Mouse (Mus musculus) liver, embryonic 16.5 days (tissue): ENCODE data around the gene Morf4l1. TPM values are rescaled to one million over a fixed set of nuclear protein-coding genes. Genes with fewer than 3 reads are reported as not detected.
A peak's percentile ranks its signal among the peaks of the same experiment; 100 is the strongest.

ENCODE experiments used
- ATAC-seq: fragments of 200-750 bp; cut with Nextera tagmentation; 2 replicates; pipeline ENCODE4 v1.8.0; 2017; ENCODE audit warnings: low read depth, mild to moderate bottlenecking, moderate number of reproducible peaks, moderate library complexity
- H3K27ac ChIP-seq: fragments of 300-500 bp; sonication (generic); 2 replicates; pipeline ENCODE4 v1.5.1; 2014; ENCODE audit warnings: mild to moderate bottlenecking, low read length
- H3K27me3 ChIP-seq: fragments of 300-500 bp; sonication (generic); 2 replicates; pipeline ENCODE4 v1.6.1; 2014; ENCODE audit warnings: low read depth, low read length, mixed read lengths; ENCODE audit not compliant: control insufficient read depth, insufficient read depth
- H3K36me3 ChIP-seq: fragments of 300-500 bp; sonication (generic); 2 replicates; pipeline ENCODE4 v1.6.1; 2014; ENCODE audit warnings: mild to moderate bottlenecking; ENCODE audit not compliant: control insufficient read depth, insufficient read depth
- H3K4me1 ChIP-seq: fragments of 300-500 bp; sonication (generic); 2 replicates; pipeline ENCODE4 v1.6.1; 2014; ENCODE audit warnings: low read depth, low read length, mixed read lengths; ENCODE audit not compliant: control insufficient read depth
- H3K4me2 ChIP-seq: fragments of 300-500 bp; sonication (generic); 2 replicates; pipeline ENCODE4 v1.6.1; 2014; ENCODE audit warnings: low read depth, low read length, mixed read lengths
- H3K4me3 ChIP-seq: fragments of 300-500 bp; sonication (generic); 2 replicates; pipeline ENCODE4 v1.5.1; 2014; ENCODE audit warnings: low read depth, mild to moderate bottlenecking, low read length
- H3K9ac ChIP-seq: fragments of 300-500 bp; sonication (generic); 2 replicates; pipeline ENCODE4 v1.6.1; 2014; ENCODE audit warnings: low read depth, low read length
- H3K9me3 ChIP-seq: fragments of 300-500 bp; sonication (generic); replicated peaks from 2 replicates; pipeline ENCODE4 v1.6.1; 2016; ENCODE audit warnings: low read length; ENCODE audit not compliant: control insufficient read depth
- WGBS: fragments of 180-500 bp; shearing (Covaris S2); extraction: QIAGEN DNeasy Blood & Tissue Kit; methylation state at CpG from one replicate; pipeline ENCODE4 v1.1.7; 2014; ENCODE audit not compliant: insufficient replicate concordance; 5-methylcytosine and 5-hydroxymethylcytosine counted together
- polyA plus RNA-seq: library from polyadenylated mRNA; unstranded; fragments of >200 nt; fragmentation: Nextera tagmentation; extraction: Ambion mirVana; gene quantifications from 2 replicates; pipeline ENCODE4 v1.2.1, GENCODE M21; 2015

Gene Morf4l1
- polyA plus RNA-seq = 103 and 110 TPM in 2 replicates

DNA sequence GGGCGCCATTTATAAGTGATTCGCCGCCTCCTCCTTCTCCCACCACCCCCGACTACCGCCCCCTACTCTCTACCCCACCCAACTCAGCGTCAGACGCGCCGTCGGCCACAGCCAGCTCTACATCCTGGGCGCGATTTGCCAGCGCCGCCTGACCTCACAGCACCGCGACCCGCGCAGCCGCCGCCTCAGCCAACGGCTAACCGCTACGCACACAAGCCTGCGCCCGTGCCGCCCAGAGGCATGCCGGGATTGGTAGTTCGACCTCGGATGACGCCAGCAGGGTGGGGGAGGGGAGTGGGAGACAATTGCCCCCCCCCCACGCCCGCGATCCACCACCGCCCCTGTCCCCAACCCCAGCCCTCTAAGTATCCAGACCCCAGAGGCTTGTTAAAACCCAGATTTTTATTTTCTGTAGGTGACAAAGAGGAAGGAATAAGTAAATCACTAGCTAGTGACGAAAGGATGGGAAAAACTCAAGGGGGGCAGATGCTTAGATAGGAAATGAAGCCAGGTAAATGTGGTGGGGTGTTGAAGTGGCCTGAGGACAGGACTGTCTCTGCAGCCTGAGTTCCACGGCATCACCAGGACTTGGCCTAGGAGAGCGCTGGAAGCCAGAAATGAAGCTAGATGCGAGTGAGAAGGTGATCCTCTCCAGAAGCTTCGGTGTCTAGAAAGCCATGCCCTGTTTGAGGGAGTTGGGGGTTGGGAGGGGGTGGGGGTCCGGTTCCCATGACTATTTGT is at the start of gene Morf4l1:
TSS of gene Morf4l1 (minus strand) at position 208 of the 741 bp plus-strand sequence.
- Histone ChIP-seq H3K4me3 (peak within 1 kb of the TSS; percentile 100), H3K9ac (peak within 1 kb of the TSS; percentile 98), H3K27me3 (no peaks in the 10 kb centered on the region), H3K27ac (peak within 1 kb of the TSS; percentile 99), H3K4me1 (peaks cover 18% of the 10 kb centered on the region), H3K36me3 (no peaks in the 10 kb centered on the region), H3K4me2 (peak within 1 kb of the TSS; percentile 93), H3K9me3 (no peaks in the 10 kb centered on the region)
- 1% methylated on average over 39 of the region's 40 CpGs for WGBS
- peak; percentile 97 for ATAC-seq

DNA sequence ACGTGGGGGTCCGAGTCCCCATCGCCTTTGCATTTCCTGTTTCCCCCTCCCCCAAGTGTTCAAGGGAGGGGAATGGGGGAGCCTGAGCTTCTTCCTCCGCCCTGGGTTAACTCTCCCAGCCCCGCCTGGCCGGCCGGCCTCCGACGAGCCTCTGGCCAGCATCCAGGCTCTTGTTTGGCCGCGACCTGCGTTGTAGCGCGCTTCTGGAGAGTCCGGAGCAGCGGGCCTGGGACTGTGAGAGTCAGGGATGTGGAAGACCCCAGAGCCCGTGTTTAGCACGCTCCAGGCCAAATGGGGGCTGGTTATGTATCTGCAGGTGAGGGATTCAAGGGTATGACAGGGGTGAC is 49.1 kb upstream of the Morf4l1 start:
- Histone ChIP-seq H3K4me2 (peak overlapping the region; percentile 78), H3K27me3 (peaks cover 34% of the 10 kb centered on the region), H3K36me3 (no peaks in the 10 kb centered on the region), H3K4me3 (peak overlapping the region; percentile 59), H3K9me3 (no peaks in the 10 kb centered on the region), H3K4me1 (no peaks in the 10 kb centered on the region; the same call in 1 of the 2 replicates), H3K9ac (peak overlapping the region; percentile 1; the same call in 1 of the 2 replicates), H3K27ac (no peak overlapping the region)
- ATAC-seq = no peak
- WGBS = 2% methylated on average over 18 of the region's 18 CpGs

DNA sequence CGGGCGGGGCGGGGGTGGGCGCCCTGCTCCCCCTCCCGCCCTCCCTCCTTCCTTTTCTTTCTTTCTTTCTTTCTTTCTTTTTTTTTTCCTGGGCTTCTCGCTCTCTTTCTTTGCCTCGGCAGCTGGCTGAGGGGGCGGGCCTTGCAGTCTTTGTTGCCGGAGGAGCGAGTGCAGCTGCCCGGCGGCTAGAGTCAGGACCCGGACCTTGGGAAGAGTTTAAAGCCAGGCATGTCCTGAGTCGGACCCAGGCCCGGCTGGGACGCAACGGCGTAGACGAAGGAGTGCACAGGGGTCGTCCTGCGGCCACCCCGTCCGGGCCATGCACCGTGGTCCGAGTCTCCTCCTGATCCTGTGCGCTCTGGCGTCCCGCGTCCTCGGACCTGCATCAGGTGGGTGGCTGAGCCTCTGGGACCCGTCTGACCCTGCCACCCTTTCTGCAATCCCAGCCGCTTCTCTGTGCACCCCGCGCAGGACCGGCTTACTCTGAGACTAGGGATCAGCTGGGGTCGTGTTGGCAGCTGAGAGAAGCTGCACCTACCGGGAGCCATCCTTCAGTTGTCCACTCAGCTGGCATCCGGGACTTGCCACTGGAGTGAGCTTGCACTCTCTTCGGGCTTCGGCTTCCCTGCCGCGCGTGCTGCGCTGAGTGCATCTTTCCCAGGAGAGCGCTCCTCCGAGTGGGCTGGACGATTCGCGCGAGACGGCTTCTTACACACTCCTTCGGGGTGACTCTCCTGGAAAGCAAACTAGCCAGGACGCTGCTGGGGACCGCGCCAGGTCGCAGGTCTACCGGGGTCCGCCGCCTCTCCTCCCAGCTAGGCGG is 48.6 kb upstream of the Morf4l1 start, which contains the start of gene Adamts7:
TSS of gene Adamts7 (plus strand) at position 144 of the 823 bp plus-strand sequence.
- peak within 1 kb of the TSS; percentile 1; the same call in 1 of the 2 replicates for H3K9ac ChIP-seq
- H3K27me3 ChIP-seq = peaks cover 34% of the 10 kb centered on the region
- H3K4me3 ChIP-seq = peak within 1 kb of the TSS; percentile 59
- H3K9me3 ChIP-seq = no peaks in the 10 kb centered on the region
- peak within 1 kb of the TSS; percentile 78 for H3K4me2 ChIP-seq
- H3K36me3 ChIP-seq = no peaks in the 10 kb centered on the region
- ATAC-seq = peak; percentile 20
- H3K27ac ChIP-seq = no peak within 1 kb of the TSS
- H3K4me1 ChIP-seq = no peaks in the 10 kb centered on the region; the same call in 1 of the 2 replicates
- WGBS = under 1% methylated on average over 58 of the region's 60 CpGs

DNA sequence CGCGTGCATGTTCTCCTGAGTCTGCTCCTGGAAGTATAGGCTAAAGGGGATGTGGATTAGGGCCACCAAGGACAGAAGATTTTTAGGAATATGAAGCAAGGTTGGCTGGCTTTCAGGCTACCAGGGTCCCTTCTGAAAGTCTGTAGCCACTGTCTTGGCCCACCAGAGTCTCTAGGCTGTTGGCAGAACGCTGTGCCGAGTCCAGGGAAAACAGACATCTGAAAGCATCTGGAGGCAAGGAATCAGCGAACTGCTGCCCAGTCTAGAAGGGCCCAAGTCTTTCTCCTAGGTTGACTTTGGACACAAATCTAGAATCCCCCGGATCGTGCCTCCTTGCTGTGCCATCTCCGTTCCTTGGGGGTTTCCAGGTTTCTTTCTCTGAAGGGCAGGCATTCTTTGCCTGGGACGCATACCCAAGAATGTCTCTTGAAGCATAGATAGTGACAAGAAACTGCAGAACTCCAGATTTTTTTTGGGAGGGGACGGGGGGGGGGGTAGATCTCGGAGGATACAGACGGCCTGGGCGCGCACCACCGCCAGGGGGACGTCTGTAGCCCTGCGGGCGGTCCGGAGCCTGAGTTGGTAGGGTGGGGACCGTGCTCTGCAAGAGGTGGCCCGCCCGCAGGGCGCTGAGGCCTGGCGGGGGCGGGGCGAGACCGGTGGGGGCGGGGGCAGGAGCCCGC is 47.8 kb upstream of the Morf4l1 start:
- Histone ChIP-seq H3K36me3 (no peaks in the 10 kb centered on the region), H3K27ac (no peak overlapping the region), H3K9ac (no peak overlapping the region), H3K4me1 (no peaks in the 10 kb centered on the region; the same call in 1 of the 2 replicates), H3K27me3 (peaks cover 34% of the 10 kb centered on the region), H3K4me3 (peak overlapping the region; percentile 59), H3K9me3 (no peaks in the 10 kb centered on the region), H3K4me2 (peak overlapping the region; percentile 78)
- 11% methylated on average over 24 of the region's 29 CpGs for WGBS
- peak; percentile 73 for ATAC-seq

DNA sequence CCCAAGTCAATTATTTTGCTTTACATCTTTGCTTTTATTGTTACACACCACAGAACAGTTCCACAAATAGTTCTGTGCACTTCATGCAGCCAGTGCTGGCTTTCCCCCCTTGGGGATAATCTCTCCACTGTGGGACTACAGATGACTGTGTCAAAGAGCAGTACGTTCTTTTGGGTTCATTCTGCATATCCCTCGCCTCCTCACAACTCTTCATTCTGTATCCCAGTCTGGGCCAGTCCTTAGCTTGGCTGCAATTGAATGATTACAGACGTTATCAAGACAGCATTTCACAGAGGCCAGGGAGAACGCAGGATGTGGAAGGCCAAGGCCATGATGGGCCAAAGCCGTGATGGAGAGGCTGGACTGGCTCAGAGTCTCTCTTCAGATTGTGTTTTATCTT is 32.3 kb upstream of the Morf4l1 start:
- Histone ChIP-seq H3K27me3 (no peaks in the 10 kb centered on the region), H3K4me2 (no peak overlapping the region), H3K4me3 (no peak overlapping the region), H3K27ac (no peak overlapping the region), H3K36me3 (no peaks in the 10 kb centered on the region), H3K9ac (no peak overlapping the region), H3K9me3 (no peaks in the 10 kb centered on the region), H3K4me1 (no peaks in the 10 kb centered on the region)
- 52% methylated on average over 5 of the region's 5 CpGs for WGBS
- ATAC-seq = no peak

DNA sequence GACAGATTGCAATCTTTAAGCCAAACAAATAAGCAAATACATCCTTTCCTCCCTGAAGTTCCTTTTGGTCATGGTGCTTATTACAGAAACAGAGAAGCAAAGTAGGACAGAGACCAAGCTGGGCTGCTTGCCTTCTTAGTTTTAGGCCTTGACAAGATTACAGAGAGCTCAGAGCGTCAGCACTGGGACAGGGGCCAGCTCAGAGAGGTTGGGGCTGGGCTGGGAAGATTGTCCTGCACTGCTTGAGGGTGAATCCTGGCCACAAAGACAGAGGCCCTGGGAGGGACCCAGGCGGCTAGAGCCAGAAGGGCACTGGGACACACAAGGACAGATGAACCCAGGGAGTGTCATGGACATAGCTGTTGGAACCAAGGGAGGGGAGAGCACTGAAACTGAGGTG is 31.2 kb upstream of the Morf4l1 start:
- no peak for ATAC-seq
- Histone ChIP-seq H3K9ac (no peak overlapping the region), H3K4me2 (no peak overlapping the region), H3K27me3 (no peaks in the 10 kb centered on the region), H3K4me3 (no peak overlapping the region), H3K4me1 (no peaks in the 10 kb centered on the region), H3K9me3 (no peaks in the 10 kb centered on the region), H3K27ac (no peak overlapping the region), H3K36me3 (no peaks in the 10 kb centered on the region)
- 27% methylated on average over 2 of the region's 2 CpGs for WGBS

DNA sequence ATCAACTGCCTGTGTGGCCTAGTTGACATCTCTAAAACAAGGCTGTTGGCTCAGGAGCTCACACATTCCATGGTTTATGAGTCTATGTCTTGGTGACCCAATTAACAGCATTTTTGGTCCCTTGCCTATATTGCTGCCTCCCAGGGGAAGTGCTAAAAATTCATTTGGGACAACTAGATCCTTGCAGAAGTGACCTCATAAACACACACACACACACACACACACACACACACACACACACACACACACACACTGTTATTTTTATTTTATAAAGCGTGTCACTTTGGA is 22.0 kb upstream of the Morf4l1 start:
- 80% methylated on average over 1 of the region's 1 CpGs for WGBS
- Histone ChIP-seq H3K4me2 (no peak overlapping the region), H3K9ac (no peak overlapping the region), H3K36me3 (no peaks in the 10 kb centered on the region), H3K9me3 (no peaks in the 10 kb centered on the region), H3K4me1 (no peaks in the 10 kb centered on the region), H3K4me3 (no peak overlapping the region), H3K27me3 (no peaks in the 10 kb centered on the region), H3K27ac (no peak overlapping the region)
- no peak for ATAC-seq

DNA sequence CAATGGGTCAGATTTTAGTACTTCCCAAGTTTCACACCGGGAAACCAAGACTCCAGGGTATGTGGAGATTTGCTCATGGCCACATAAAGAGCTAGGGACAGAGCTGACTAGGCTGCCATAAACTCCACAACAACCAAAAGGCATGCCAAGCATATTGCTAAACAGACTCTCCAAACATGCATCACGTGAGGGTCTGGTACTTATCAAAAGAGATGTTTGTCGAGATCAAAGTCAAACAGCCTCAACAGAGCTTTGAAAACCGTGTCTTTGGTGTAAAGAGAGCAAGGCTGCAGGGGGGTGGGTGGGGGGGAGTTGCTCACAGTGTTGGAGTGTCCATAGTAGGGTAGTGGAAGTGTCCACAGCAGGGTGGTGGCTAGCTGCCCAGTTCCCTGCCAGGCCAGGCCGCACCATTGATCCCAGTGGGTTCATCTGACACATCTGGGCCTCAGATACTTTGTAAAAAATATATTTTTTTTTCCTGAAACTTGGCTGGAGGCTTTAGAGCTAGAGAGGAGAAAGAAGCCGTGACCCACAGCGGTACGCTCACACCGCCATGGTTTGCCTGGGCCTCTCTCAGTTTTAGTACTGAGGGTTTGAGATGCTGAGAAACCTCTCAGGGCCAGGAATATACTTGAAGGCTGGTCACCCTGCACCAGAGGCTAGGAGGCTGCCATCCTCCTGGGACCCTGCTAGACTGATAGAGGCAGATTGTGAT is 21.5 kb upstream of the Morf4l1 start:
- H3K4me3 ChIP-seq = no peak overlapping the region
- no peaks in the 10 kb centered on the region for H3K9me3 ChIP-seq
- 63% methylated on average over 9 of the region's 9 CpGs for WGBS
- no peak overlapping the region for H3K27ac ChIP-seq
- H3K9ac ChIP-seq = no peak overlapping the region
- H3K4me2 ChIP-seq = no peak overlapping the region
- ATAC-seq = peak; percentile 35
- H3K4me1 ChIP-seq = no peaks in the 10 kb centered on the region
- H3K27me3 ChIP-seq = no peaks in the 10 kb centered on the region
- H3K36me3 ChIP-seq = no peaks in the 10 kb centered on the region
